24 mouse cellular contexts compared by ENCODE assay signal in genomic region chr9:50890494-50891090, GRCm38 (mm10).
"Had no signal": no experiment of that assay in that cellular context is flagged by ENCODE, and none has a peak within 500 bp of the region (broad histone marks: within the 10 kb centered on the region; RNA-seq: fewer than 3 reads in every experiment).

No protein-coding gene starts in this region.

- H3K27ac ChIP-seq: heart, embryonic 10.5 days; hindbrain, embryonic 10.5 days; hindbrain, embryonic 12.5 days; hindbrain, embryonic 14.5 days; intestine, embryonic 15.5 days; layer of hippocampus, adult 2 months; left cerebral cortex, adult 2 months; limb, embryonic 13.5 days; limb, embryonic 15.5 days; liver, embryonic 12.5 days had no signal

- H3K27me3 ChIP-seq: heart, embryonic 12.5 days; hindbrain, embryonic 12.5 days; intestine, embryonic 15.5 days; limb, embryonic 13.5 days; limb, embryonic 15.5 days; liver, embryonic 12.5 days had no signal

- DNase-seq: gastrocnemius, postnatal 36 days; heart, adult 18-20 months; heart, postnatal 10 days; heart, postnatal 4 days; kidney, adult 18-20 months; kidney, adult 8-10 months; kidney, postnatal 10 days; kidney, postnatal 25 days; kidney, postnatal 4 days; left cerebral cortex, postnatal 4 days had no signal

- H3K9me3 ChIP-seq: heart, embryonic 10.5 days; heart, embryonic 12.5 days; hindbrain, embryonic 10.5 days; hindbrain, embryonic 12.5 days; intestine, embryonic 15.5 days; limb, embryonic 13.5 days; limb, embryonic 15.5 days; liver, embryonic 12.5 days had no signal

- H3K9ac ChIP-seq: heart, embryonic 12.5 days; hindbrain, embryonic 12.5 days; hindbrain, embryonic 14.5 days; intestine, embryonic 15.5 days; limb, embryonic 13.5 days; limb, embryonic 15.5 days; liver, embryonic 12.5 days had no signal

- H3K4me2 ChIP-seq: heart, embryonic 12.5 days; hindbrain, embryonic 12.5 days; hindbrain, embryonic 14.5 days; intestine, embryonic 15.5 days; limb, embryonic 13.5 days; limb, embryonic 15.5 days; liver, embryonic 12.5 days had no signal

- H3K4me3 ChIP-seq: heart, embryonic 10.5 days; heart, embryonic 12.5 days; hindbrain, embryonic 10.5 days; hindbrain, embryonic 12.5 days; intestine, embryonic 15.5 days; layer of hippocampus, adult 2 months; left cerebral cortex, adult 2 months; limb, embryonic 13.5 days; limb, embryonic 15.5 days; liver, embryonic 12.5 days had no signal

- ATAC-seq: hindbrain, embryonic 16.5 days; inflammation-experienced regulatory T-cells, adult 6 months; intestine, embryonic 15.5 days; intestine, postnatal 0 days; liver, embryonic 12.5 days had no signal
